Mouse (Mus musculus) right cerebral cortex, postnatal 36 days (tissue): Measurements from ENCODE around the gene Dact3.

ENCODE experiments used
- DNase-seq, 2 experiments: peaks; one replicate each; pipeline ENCODE4 v3.0.0; 2022; ENCODE audit warnings: low spot score in 2 of 2, mixed read lengths in 1 of 2

Gene Dact3

GRCm38 (mm10) chr7:16875310-16875325 is at the start of gene Dact3:
Dact3 (plus strand) TSS chr7:16875317.
- DNase-seq, result no peak

- DNase-seq, result no peak
Observed at GRCm38 (mm10) chr7:16825785-16826184, 49.3 kb upstream of the Dact3 start.

- DNase-seq, result no peak
Observed at GRCm38 (mm10) chr7:16826571-16826970, 48.5 kb upstream of the Dact3 start.

DNA sequence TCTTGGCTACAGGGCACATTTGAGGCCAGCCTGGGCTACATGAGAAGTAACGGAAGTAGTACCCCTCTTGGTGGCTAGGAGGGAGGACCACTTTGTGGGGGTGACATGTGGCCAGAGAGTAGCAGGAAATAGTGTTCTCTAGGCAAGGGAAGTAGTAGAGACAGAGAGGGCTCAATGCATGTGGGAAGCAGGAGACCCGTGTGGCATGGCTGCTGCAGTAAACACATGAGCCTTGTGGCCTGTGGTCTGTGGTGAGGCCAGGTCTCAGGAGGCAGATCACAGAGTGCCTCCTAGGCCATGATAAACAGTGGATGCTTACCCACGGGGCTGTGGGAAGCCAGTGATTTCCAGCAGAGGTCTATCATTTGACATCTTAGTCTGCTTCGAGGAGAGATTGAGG is 47.8 kb upstream of the Dact3 start:
- no peak for DNase-seq

DNA sequence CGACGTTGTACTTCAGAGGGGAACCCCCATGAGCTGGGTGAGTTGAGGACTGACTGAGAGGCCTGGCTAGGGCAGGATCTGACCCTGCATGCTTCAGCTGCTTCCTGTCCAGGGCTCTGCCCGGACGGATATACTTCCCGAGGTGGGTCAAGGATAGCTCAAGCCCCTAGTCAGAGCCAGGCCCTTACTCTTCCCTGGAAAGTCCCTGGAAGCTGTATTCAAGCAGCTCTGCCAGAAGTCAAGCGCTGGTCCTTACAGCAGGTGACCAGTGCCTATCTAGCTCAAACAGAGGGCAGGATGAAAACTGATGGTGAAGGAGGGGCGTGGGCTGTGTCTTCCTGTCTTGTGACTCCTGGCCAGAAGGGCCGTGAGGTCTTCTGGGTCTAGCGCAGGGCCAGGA is 44.7 kb upstream of the Dact3 start:
- no peak for DNase-seq

DNA sequence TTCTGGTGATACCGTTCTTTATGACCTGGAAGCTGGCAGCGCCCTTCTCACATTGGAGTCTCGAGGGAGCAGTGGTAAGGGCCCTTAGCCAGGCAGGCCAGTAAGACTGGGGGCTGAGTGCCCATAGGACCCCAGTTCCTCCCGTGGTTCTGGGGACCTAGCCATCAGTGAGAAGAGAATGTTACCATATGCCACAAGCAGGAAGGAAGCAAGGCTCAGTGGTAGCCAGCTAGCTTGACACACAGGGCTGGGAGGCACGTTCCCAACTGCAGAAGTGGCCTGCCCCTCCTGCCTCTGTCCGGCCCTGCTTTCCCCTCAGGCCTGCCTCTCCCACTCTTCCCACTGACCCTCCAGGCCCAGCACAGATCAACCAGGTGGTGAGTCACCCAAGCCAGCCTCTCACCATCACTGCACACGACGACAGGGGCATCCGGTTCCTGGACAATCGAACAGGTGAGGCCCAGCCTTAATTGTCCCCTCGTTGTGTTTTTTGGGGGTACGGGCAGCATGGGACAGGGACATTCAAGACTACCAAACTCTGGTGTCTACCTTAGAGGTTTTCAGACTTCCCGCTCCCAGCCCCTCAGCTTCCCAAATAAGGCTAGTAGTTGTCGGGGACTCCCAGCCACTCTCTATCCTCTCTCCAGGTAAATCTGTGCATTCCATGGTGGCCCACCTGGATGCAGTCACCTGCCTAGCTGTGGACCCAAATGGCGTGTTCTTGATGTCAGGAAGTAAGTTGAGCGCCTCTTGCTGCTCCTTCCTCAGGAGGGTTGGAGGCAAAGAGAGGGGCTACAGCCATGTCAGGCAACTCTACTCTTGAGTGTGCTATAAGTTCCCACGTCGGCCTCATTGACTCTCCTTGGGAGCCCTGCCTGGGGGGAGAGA is 37.0 kb upstream of the Dact3 start:
- no peak for DNase-seq

DNA sequence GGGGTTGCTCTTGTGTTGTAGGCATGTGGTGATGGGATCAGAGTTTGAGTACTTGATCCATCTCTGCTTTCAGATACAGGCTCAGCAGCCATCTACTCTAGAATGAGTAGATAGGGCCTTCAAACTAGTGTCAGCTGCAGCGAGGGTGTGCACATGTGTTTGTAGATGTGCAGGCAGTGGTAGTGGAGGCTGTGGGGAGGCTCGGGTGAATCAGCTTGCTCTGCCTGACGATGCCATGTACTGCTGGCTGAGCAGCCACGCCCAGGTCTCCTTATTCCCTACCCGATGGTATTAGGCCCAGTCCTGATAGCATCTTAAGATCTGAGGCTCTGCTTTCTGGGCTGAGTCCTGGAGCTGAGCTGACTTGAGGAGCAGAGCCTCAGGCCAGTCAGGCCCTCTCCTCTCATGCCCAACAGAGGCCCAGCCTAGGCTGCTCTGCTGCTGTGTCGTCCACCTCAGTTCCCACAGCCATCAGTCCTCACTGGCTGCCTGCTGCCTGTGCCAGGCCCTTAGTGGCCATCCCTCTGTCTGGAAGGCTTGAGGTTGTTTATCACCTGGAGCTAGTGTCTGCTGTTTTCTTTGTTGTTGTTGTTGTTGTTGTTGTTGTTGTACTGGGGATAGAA is 36.2 kb upstream of the Dact3 start:
- no peak for DNase-seq

DNA sequence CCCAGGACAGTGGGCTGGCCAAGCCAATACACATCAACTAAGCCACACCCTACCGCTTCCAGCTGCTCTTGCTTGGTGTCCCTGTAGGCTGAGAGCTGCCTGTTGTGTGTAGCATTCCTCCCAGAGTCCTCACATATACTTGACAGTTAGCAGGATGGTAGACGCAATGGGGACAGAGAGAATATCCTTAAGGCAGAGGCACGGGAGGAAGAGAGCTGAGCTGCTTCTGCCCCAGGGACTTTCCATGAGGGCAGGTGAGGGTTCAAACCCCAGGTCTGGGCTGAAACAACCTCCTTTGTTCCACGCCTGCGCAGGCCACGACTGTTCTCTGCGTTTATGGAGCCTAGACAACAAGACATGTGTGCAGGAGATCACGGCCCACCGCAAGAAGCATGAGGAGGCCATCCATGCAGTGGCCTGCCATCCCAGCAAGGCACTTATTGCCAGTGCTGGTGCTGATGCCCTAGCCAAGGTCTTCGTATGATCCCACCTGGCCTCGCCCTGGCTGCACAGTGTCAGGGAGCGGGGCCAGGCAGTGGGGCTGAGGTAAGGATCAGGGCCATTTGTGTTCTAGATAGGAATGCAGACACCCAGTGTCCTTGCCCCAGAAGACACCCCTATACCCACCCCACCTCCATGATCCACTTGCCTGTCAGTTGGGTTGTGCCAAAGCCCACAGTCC is 35.5 kb upstream of the Dact3 start:
- no peak for DNase-seq

GRCm38 (mm10) chr7:16840109-16840491 is 35.0 kb upstream of the Dact3 start:
- DNase-seq, result no peak

DNA sequence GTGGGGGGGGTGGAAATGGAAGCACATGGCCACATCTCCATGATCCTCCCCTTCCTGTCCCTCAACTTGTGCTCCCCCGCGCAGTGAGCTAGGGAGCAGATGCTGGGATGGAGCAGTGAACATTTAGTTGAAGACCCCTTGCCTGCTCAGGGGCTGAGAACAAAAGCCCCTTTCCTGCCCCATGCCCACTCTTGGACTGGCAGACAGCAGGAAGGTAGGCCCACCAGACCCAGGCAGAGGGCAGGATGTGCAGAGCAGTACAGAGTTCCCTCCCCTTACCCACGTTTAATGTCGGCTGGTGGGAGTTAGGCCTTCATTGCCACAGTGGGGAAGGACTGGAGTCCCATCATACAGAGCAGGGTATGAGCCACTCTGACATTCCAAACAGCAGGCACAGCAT is 34.0 kb upstream of the Dact3 start:
- DNase-seq, result no peak

DNA sequence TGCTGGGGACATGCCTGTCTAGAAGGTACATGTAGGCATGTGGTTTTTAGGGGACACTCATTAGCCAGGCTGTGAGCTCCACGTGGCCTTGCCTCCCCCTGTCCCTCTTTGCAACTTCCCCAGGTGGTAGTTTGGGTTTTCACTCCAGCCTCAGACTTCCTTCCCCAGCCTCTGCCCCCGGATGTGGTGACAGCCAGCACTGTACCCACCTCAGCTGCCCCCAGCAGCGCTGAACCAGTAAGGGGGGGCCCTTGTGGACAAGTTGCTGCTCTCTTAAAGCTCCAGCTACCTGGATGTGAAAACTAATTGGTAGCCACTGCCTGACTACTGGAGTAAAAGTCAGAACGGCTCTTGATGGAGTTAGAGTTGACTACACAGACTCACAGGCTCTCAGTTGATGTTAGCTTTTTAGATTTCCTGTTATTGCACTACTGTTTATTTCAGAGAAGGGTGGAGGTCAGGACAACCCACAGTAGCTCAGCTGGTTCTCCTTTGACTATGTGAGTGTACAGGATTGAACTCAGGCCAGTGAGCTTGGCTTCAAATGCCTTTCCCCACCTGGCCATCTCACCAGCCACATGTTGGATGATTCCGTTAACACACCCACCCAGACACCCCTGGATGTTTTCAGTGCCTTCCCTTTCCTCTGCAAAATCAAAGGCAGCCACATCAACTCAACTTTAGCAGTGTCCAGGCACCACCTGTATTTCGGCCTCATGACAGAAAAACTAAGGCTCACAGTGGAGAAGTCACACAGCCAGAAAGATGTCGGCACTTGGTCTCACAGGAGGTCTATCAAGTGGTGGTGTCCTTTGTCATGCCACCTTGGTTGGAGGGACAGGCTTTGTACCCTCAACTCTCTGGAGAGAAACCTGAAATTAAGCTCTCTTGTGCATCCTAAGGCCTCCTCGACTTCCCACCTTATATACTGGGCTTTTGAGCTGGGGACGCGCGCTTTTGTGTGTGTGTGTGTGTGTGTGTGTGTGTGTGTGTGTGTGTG is 33.3 kb upstream of the Dact3 start:
- DNase-seq, result no peak

GRCm38 (mm10) chr7:16842645-16843063 is 32.5 kb upstream of the Dact3 start, which contains the start of gene Prkd2:
Prkd2 (plus strand) TSS chr7:16842902.
- peak; percentile 82 to 86 for DNase-seq

GRCm38 (mm10) chr7:16843441-16844171 is 31.5 kb upstream of the Dact3 start:
- no peak for DNase-seq

- DNase-seq, result no peak
Observed at GRCm38 (mm10) chr7:16844696-16845071, 30.4 kb upstream of the Dact3 start.

DNA sequence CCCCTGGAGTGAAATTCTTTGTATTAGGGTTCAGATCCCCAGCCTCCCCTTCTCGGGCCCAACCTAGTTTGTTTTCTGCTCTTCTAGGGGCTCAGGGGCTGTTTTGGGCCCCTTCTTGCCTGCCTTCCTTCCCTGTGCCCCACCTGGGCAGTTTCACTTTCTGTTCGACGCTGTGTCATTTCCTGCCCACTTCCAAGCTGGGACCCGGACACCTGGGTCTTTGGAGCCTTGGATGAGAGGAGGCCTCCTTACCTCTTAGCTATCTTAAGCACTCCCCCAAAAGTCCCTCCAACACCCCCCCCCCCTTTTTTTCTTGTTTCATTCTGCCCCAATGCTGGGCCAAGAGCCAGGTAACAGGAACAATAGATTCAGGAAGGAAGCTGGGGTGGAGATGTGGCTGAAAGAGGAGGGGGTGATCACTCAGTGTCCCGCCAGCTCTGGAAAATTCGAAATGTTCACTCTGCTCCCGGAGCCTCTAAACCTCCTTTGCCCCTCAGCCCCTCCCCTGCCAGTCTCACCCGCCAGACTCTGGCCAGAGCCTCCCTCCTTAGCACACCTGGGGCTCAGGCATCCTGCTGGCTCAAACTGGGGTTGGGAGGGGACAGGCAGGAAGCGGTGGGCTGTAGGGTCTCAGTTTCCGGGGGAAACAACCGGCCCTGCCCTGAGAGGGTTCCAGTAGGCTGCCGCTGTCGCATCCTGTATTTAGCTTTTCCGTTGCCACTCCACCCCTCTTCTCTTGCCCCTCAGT is 29.9 kb upstream of the Dact3 start:
- DNase-seq, result no peak

GRCm38 (mm10) chr7:16845820-16846167 is 29.3 kb upstream of the Dact3 start:
- no peak for DNase-seq

- no peak for DNase-seq
Observed at GRCm38 (mm10) chr7:16846775-16847174, 28.3 kb upstream of the Dact3 start.

DNA sequence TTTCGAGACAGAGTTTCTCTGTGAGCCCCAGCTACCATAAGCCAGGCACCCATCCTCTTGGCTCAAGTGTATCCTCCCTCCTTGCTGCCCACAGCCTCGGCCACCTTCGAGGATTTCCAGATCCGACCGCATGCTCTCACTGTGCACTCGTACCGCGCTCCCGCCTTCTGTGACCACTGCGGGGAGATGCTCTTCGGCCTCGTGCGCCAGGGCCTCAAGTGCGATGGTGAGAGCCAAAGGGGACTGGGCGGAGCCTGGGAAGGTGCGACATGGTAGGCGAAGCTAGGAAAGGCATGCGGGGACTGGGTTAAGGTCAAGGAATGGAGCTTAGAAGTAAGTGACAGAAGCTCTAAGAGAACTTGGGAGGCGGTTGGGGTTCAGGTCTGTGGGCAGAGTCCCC is 27.6 kb upstream of the Dact3 start:
- no peak for DNase-seq

GRCm38 (mm10) chr7:16848579-16848978 is 26.5 kb upstream of the Dact3 start:
- peak; percentile 66 to 75 for DNase-seq

GRCm38 (mm10) chr7:16851636-16852035 is 23.5 kb upstream of the Dact3 start:
- DNase-seq, result no peak

- no peak for DNase-seq
Observed at GRCm38 (mm10) chr7:16853302-16853831, 21.8 kb upstream of the Dact3 start.
